Mouse (Mus musculus) E14TG2a.4 (cell line): ENCODE measurements around the gene Phb2.

Experiments used
- CTCF ChIP-seq: conservative IDR thresholded peaks from 2 replicates; pipeline ENCODE4 v1.5.1; 2014; ENCODE audit warnings: low read length
- POU5F1 ChIP-seq: IDR thresholded peaks from 2 replicates; pipeline ENCODE4 v1.6.1; 2014; ENCODE audit warnings: low read length, borderline replicate concordance

- TF ChIP-seq CTCF (no peak), POU5F1 (no peak)
Observed at GRCm38 (mm10) chr6:124737040-124737439, 24.9 kb downstream of the Phb2 start.
